Mouse (Mus musculus): ENCODE measurements around the gene Eif2b3. TPM values are rescaled to one million over a fixed set of nuclear protein-coding genes. Genes with fewer than 3 reads are reported as not detected.
A peak's percentile ranks its signal among the peaks of the same experiment; 100 is the strongest.

Eif2b3 gene
- total and polyA plus RNA-seq, 3 experiments = 7.9 to 14.6 (median 12.0) TPM

GRCm38 (mm10) chr4:117049485-117049884 lies 30.3 kb downstream of the Eif2b3 start:
- Histone ChIP-seq H3K4me3 (no peak overlapping the region), H3K27ac (peak overlapping the region; percentile 57), H3K9ac (ENCODE audit: low read depth, low read length) (no peak overlapping the region), H3K4me1 (ENCODE audit: control insufficient read depth, insufficient read depth, low read length) (peaks cover 9% of the 10 kb centered on the region), H3K27me3 (ENCODE audit: control insufficient read depth, insufficient read depth, low read length) (no peaks in the 10 kb centered on the region), H3K36me3 (ENCODE audit: control insufficient read depth, insufficient read depth, low read length) (peaks cover 7% of the 10 kb centered on the region), H3K79me2 (replicated peaks; ENCODE audit: control insufficient read depth, insufficient read depth, low read length) (no peaks in the 10 kb centered on the region)
- no peak for TF ChIP-seq CTCF (IDR thresholded peaks at IDR 0.05)
- no peak for TF ChIP-seq EP300 (IDR thresholded peaks at IDR 0.05; ENCODE audit: insufficient read depth, low read depth, low read length)
- no peak for TF ChIP-seq POLR2A (IDR thresholded peaks at IDR 0.05; ENCODE audit: insufficient read depth, low read depth, low read length)
- 100% methylated on average over 1 of the region's 1 CpGs for WGBS
- intact Hi-C loops (cut with DNase I) = no loop called here
- no peak for DNase-seq

- TF ChIP-seq POLR2A (IDR thresholded peaks at IDR 0.05; ENCODE audit: insufficient read depth, low read depth, low read length) (no peak), EP300 (IDR thresholded peaks at IDR 0.05; ENCODE audit: insufficient read depth, low read depth, low read length) (no peak), CTCF (IDR thresholded peaks at IDR 0.05) (no peak)
- no peaks in the 10 kb centered on the region for H3K27me3 ChIP-seq (ENCODE audit: control insufficient read depth, insufficient read depth, low read length)
- peaks cover 9% of the 10 kb centered on the region for H3K4me1 ChIP-seq (ENCODE audit: control insufficient read depth, insufficient read depth, low read length)
- intact Hi-C loops (cut with DNase I) = no loop called here
- peaks cover 7% of the 10 kb centered on the region for H3K36me3 ChIP-seq (ENCODE audit: control insufficient read depth, insufficient read depth, low read length)
- peak in 1 of 2 experiments; percentile 20 for DNase-seq
- peak overlapping the region; percentile 52 for H3K27ac ChIP-seq
- no peak overlapping the region for H3K9ac ChIP-seq (ENCODE audit: low read depth, low read length)
- 57% methylated on average over 4 of the region's 4 CpGs for WGBS
- H3K4me3 ChIP-seq = no peak overlapping the region
- no peaks in the 10 kb centered on the region for H3K79me2 ChIP-seq (replicated peaks; ENCODE audit: control insufficient read depth, insufficient read depth, low read length)
These were observed 33.4 kb downstream of the Eif2b3 start for GRCm38 (mm10) chr4:117052626-117053025.

GRCm38 (mm10) chr4:117053956-117054355 lies 34.8 kb downstream of the Eif2b3 start:
- 94% methylated on average over 4 of the region's 4 CpGs for WGBS
- Histone ChIP-seq H3K36me3 (ENCODE audit: control insufficient read depth, insufficient read depth, low read length) (peaks cover 5% of the 10 kb centered on the region), H3K4me1 (ENCODE audit: control insufficient read depth, insufficient read depth, low read length) (peaks cover 4% of the 10 kb centered on the region), H3K27me3 (ENCODE audit: control insufficient read depth, insufficient read depth, low read length) (no peaks in the 10 kb centered on the region), H3K79me2 (replicated peaks; ENCODE audit: control insufficient read depth, insufficient read depth, low read length) (no peaks in the 10 kb centered on the region), H3K4me3 (no peak overlapping the region), H3K27ac (no peak overlapping the region), H3K9ac (ENCODE audit: low read depth, low read length) (no peak overlapping the region)
- no peak for DNase-seq
- intact Hi-C loops (cut with DNase I) = no loop called here
- no peak for TF ChIP-seq EP300 (IDR thresholded peaks at IDR 0.05; ENCODE audit: insufficient read depth, low read depth, low read length)
- TF ChIP-seq CTCF (IDR thresholded peaks at IDR 0.05) = no peak
- no peak for TF ChIP-seq POLR2A (IDR thresholded peaks at IDR 0.05; ENCODE audit: insufficient read depth, low read depth, low read length)

GRCm38 (mm10) chr4:117056102-117056501 lies 36.9 kb downstream of the Eif2b3 start:
- H3K27ac ChIP-seq = no peak overlapping the region
- TF ChIP-seq CTCF (IDR thresholded peaks at IDR 0.05) (no peak), POLR2A (IDR thresholded peaks at IDR 0.05; ENCODE audit: insufficient read depth, low read depth, low read length) (no peak), EP300 (IDR thresholded peaks at IDR 0.05; ENCODE audit: insufficient read depth, low read depth, low read length) (no peak)
- intact Hi-C loops (cut with DNase I) = no loop called here
- DNase-seq = no peak
- no peak overlapping the region for H3K4me3 ChIP-seq
- no peak overlapping the region for H3K9ac ChIP-seq (ENCODE audit: low read depth, low read length)
- no peaks in the 10 kb centered on the region for H3K79me2 ChIP-seq (replicated peaks; ENCODE audit: control insufficient read depth, insufficient read depth, low read length)
- H3K27me3 ChIP-seq (ENCODE audit: control insufficient read depth, insufficient read depth, low read length) = no peaks in the 10 kb centered on the region
- peaks cover 1% of the 10 kb centered on the region; the same call in 1 of the 2 replicates for H3K4me1 ChIP-seq (ENCODE audit: control insufficient read depth, insufficient read depth, low read length)
- H3K36me3 ChIP-seq (ENCODE audit: control insufficient read depth, insufficient read depth, low read length) = no peaks in the 10 kb centered on the region

- no peaks in the 10 kb centered on the region for H3K79me2 ChIP-seq (replicated peaks; ENCODE audit: control insufficient read depth, insufficient read depth, low read length)
- no peaks in the 10 kb centered on the region for H3K36me3 ChIP-seq (ENCODE audit: control insufficient read depth, insufficient read depth, low read length)
- TF ChIP-seq POLR2A (IDR thresholded peaks at IDR 0.05; ENCODE audit: insufficient read depth, low read depth, low read length) (no peak), EP300 (IDR thresholded peaks at IDR 0.05; ENCODE audit: insufficient read depth, low read depth, low read length) (no peak), CTCF (IDR thresholded peaks at IDR 0.05) (no peak)
- no peak overlapping the region for H3K27ac ChIP-seq
- DNase-seq = no peak
- WGBS = 46% methylated on average over 2 of the region's 2 CpGs
- H3K4me1 ChIP-seq (ENCODE audit: control insufficient read depth, insufficient read depth, low read length) = peaks cover 1% of the 10 kb centered on the region; the same call in 1 of the 2 replicates
- intact Hi-C loops (cut with DNase I) = no loop called here
- H3K27me3 ChIP-seq (ENCODE audit: control insufficient read depth, insufficient read depth, low read length) = no peaks in the 10 kb centered on the region
- no peak overlapping the region for H3K4me3 ChIP-seq
- no peak overlapping the region for H3K9ac ChIP-seq (ENCODE audit: low read depth, low read length)
These were observed 37.3 kb downstream of the Eif2b3 start for GRCm38 (mm10) chr4:117056514-117056913.

GRCm38 (mm10) chr4:117058512-117058911 lies 39.3 kb downstream of the Eif2b3 start:
- no peak for TF ChIP-seq POLR2A (IDR thresholded peaks at IDR 0.05; ENCODE audit: insufficient read depth, low read depth, low read length)
- TF ChIP-seq CTCF (IDR thresholded peaks at IDR 0.05) = no peak
- TF ChIP-seq EP300 (IDR thresholded peaks at IDR 0.05; ENCODE audit: insufficient read depth, low read depth, low read length) = no peak
- WGBS = 84% methylated on average over 4 of the region's 4 CpGs

More at GRCm38 (mm10) chr4:117058512-117058911, 39.3 kb downstream of the Eif2b3 start:
- intact Hi-C loops (cut with DNase I) = no loop called here
- H3K27me3 ChIP-seq (ENCODE audit: control insufficient read depth, insufficient read depth, low read length) = no peaks in the 10 kb centered on the region
- H3K4me1 ChIP-seq (ENCODE audit: control insufficient read depth, insufficient read depth, low read length) = no peaks in the 10 kb centered on the region
- no peak overlapping the region for H3K9ac ChIP-seq (ENCODE audit: low read depth, low read length)
- no peak for DNase-seq
- H3K27ac ChIP-seq = no peak overlapping the region
- no peak overlapping the region for H3K4me3 ChIP-seq
- no peaks in the 10 kb centered on the region for H3K79me2 ChIP-seq (replicated peaks; ENCODE audit: control insufficient read depth, insufficient read depth, low read length)
- H3K36me3 ChIP-seq (ENCODE audit: control insufficient read depth, insufficient read depth, low read length) = no peaks in the 10 kb centered on the region

Measured in heart, adult 2 months (tissue).